Mouse (Mus musculus) natural killer cell, adult 2 months (primary cell): Measurements from ENCODE around the gene Irgc1.
A peak's percentile ranks its signal among the peaks of the same experiment; 100 is the strongest.

Experiments used
- DNase-seq, 2 experiments: peaks; one replicate each; pipeline ENCODE4 v3.0.0; 2022; ENCODE audit warnings: low spot score in 2 of 2

Irgc1 gene

GRCm38 (mm10) chr7:24437981-24438380, 14.1 kb downstream of the Irgc1 start:
- DNase-seq, result no peak

GRCm38 (mm10) chr7:24435305-24435704, 16.8 kb downstream of the Irgc1 start:
- no peak for DNase-seq

- peak; percentile 22 to 35 for DNase-seq
Observed at GRCm38 (mm10) chr7:24431713-24432112, 20.4 kb downstream of the Irgc1 start.

GRCm38 (mm10) chr7:24430551-24431345, 21.3 kb downstream of the Irgc1 start:
- peak; percentile 28 to 35 for DNase-seq

GRCm38 (mm10) chr7:24429413-24430112, 22.5 kb downstream of the Irgc1 start:
- DNase-seq, result no peak

- DNase-seq, result no peak
Observed at GRCm38 (mm10) chr7:24428725-24429124, 23.4 kb downstream of the Irgc1 start.

GRCm38 (mm10) chr7:24427168-24427567, 24.9 kb downstream of the Irgc1 start:
- no peak for DNase-seq

- peak; percentile 56 to 65 for DNase-seq
Observed at GRCm38 (mm10) chr7:24425919-24426318, 26.2 kb downstream of the Irgc1 start.

- DNase-seq, result no peak
Observed at GRCm38 (mm10) chr7:24423956-24424732, 28.0 kb downstream of the Irgc1 start.

- DNase-seq, result no peak
Observed at GRCm38 (mm10) chr7:24423107-24423763, 28.9 kb downstream of the Irgc1 start.

GRCm38 (mm10) chr7:24422251-24422650, 29.8 kb downstream of the Irgc1 start:
- no peak for DNase-seq

GRCm38 (mm10) chr7:24421648-24422047, 30.4 kb downstream of the Irgc1 start:
- no peak for DNase-seq

GRCm38 (mm10) chr7:24419579-24419978, 32.5 kb downstream of the Irgc1 start:
- no peak for DNase-seq

- DNase-seq, result no peak
Observed at GRCm38 (mm10) chr7:24415261-24415660, 36.8 kb downstream of the Irgc1 start.

- DNase-seq, result peak; percentile 65 to 85
Observed at GRCm38 (mm10) chr7:24413630-24414029, 38.5 kb downstream of the Irgc1 start.

GRCm38 (mm10) chr7:24410831-24411230, 41.3 kb downstream of the Irgc1 start:
- no peak for DNase-seq

GRCm38 (mm10) chr7:24410123-24410522, 42.0 kb downstream of the Irgc1 start:
- no peak for DNase-seq

GRCm38 (mm10) chr7:24408186-24408585, 43.9 kb downstream of the Irgc1 start:
- no peak for DNase-seq

- DNase-seq, result peak; percentile 47 to 71
Observed at GRCm38 (mm10) chr7:24406528-24407344, 45.4 kb downstream of the Irgc1 start.

- no peak for DNase-seq
Observed at GRCm38 (mm10) chr7:24405649-24406048, 46.4 kb downstream of the Irgc1 start.

- DNase-seq, result peak in 1 of 2 experiments; percentile 14
Observed at GRCm38 (mm10) chr7:24402851-24403250, 49.2 kb downstream of the Irgc1 start.
